Mouse (Mus musculus) lung, adult 2 months (tissue): ENCODE results near the gene Zrsr1. TPM values are rescaled to one million over a fixed set of nuclear protein-coding genes. Genes with fewer than 3 reads are reported as not detected.

ENCODE experiments used
- DNase-seq: peaks from one replicate; pipeline ENCODE4 v3.0.0; 2022
- H3K4me1 ChIP-seq: fragments of 200-500 bp; 2 replicates; pipeline ENCODE4 v1.6.1; 2011; ENCODE audit warnings: low read length; ENCODE audit not compliant: control insufficient read depth, insufficient read depth
- H3K4me3 ChIP-seq: fragments of 200-500 bp; replicated peaks from 2 replicates; pipeline ENCODE3; 2011; ENCODE audit warnings: low read depth, mild to moderate bottlenecking, control low read depth, low read length; ENCODE audit errors: extremely low read depth
- CTCF ChIP-seq: fragments of 200-500 bp; IDR thresholded peaks from 2 replicates; pipeline ENCODE4 v1.5.1; 2011; ENCODE audit warnings: mild to moderate bottlenecking, low read length, control low read depth; ENCODE audit not compliant: insufficient read depth
- POLR2A ChIP-seq: fragments of 200-500 bp; IDR thresholded peaks from 2 replicates; pipeline ENCODE4 v1.6.1; 2011; ENCODE audit warnings: low read depth, mild to moderate bottlenecking, control low read depth, low read length, borderline replicate concordance; ENCODE audit errors: extremely low read depth
- WGBS: fragments of 180-500 bp; shearing (Covaris S2); methylation state at CpG from one replicate; pipeline ENCODE4 v1.1.7; 2018; 5-methylcytosine and 5-hydroxymethylcytosine counted together
- polyA plus RNA-seq: library from polyadenylated mRNA; depleted of rRNA; stranded (reverse); fragments of >200 nt; gene quantifications from 2 replicates; pipeline ENCODE4 v1.2.3, GENCODE M21; 2012

The Zrsr1 gene
- polyA plus RNA-seq, 1 experiment = 11.5 TPM

GRCm38 (mm10) chr11:22938983-22939382, 32.8 kb upstream of the Zrsr1 start:
- TF ChIP-seq POLR2A (no peak), CTCF (no peak)
- no peaks in the 10 kb centered on the region for H3K4me1 ChIP-seq
- 82% methylated on average over 2 of the region's 2 CpGs for WGBS
- no peak overlapping the region for H3K4me3 ChIP-seq
- no peak for DNase-seq

GRCm38 (mm10) chr11:22949101-22949500, 22.7 kb upstream of the Zrsr1 start:
- no peak for TF ChIP-seq CTCF
- no peak for DNase-seq
- 86% methylated on average over 1 of the region's 1 CpGs for WGBS
- Histone ChIP-seq H3K4me3 (no peak overlapping the region), H3K4me1 (no peaks in the 10 kb centered on the region)

GRCm38 (mm10) chr11:22950131-22950530, 21.7 kb upstream of the Zrsr1 start:
- TF ChIP-seq POLR2A (no peak), CTCF (no peak)
- WGBS = 92% methylated on average over 6 of the region's 6 CpGs
- DNase-seq = no peak

GRCm38 (mm10) chr11:22952668-22953067, 19.1 kb upstream of the Zrsr1 start:
- TF ChIP-seq CTCF (no peak), POLR2A (no peak)
- no peak overlapping the region for H3K4me3 ChIP-seq
- no peaks in the 10 kb centered on the region for H3K4me1 ChIP-seq
- 81% methylated on average over 7 of the region's 7 CpGs for WGBS
- no peak for DNase-seq

More at GRCm38 (mm10) chr11:22950131-22950530, 21.7 kb upstream of the Zrsr1 start:
- no peak overlapping the region for H3K4me3 ChIP-seq
- H3K4me1 ChIP-seq = no peaks in the 10 kb centered on the region

GRCm38 (mm10) chr11:22956346-22956745, 15.5 kb upstream of the Zrsr1 start:
- WGBS = 94% methylated on average over 6 of the region's 6 CpGs
- H3K4me3 ChIP-seq = no peak overlapping the region
- no peak for DNase-seq

GRCm38 (mm10) chr11:22956830-22957229, 15.0 kb upstream of the Zrsr1 start:
- Histone ChIP-seq H3K4me3 (no peak overlapping the region), H3K4me1 (peaks cover 3% of the 10 kb centered on the region)
- 65% methylated on average over 4 of the region's 4 CpGs for WGBS
- DNase-seq = peak; percentile 48
- TF ChIP-seq POLR2A = no peak
- peak; percentile 78 for TF ChIP-seq CTCF

More at GRCm38 (mm10) chr11:22956346-22956745, 15.5 kb upstream of the Zrsr1 start:
- no peak for TF ChIP-seq POLR2A
- TF ChIP-seq CTCF = no peak
- peaks cover 3% of the 10 kb centered on the region for H3K4me1 ChIP-seq

- Histone ChIP-seq H3K4me1 (peaks cover 3% of the 10 kb centered on the region), H3K4me3 (no peak overlapping the region)
- 92% methylated on average over 4 of the region's 4 CpGs for WGBS
- TF ChIP-seq CTCF = no peak
- no peak for TF ChIP-seq POLR2A
- DNase-seq = no peak
Observed at GRCm38 (mm10) chr11:22957791-22958374, 13.9 kb upstream of the Zrsr1 start.

GRCm38 (mm10) chr11:22962101-22962500, 9.7 kb upstream of the Zrsr1 start:
- 78% methylated on average over 1 of the region's 1 CpGs for WGBS
- peaks cover 3% of the 10 kb centered on the region for H3K4me1 ChIP-seq
- DNase-seq = no peak
- TF ChIP-seq CTCF = no peak
- TF ChIP-seq POLR2A = no peak
- no peak overlapping the region for H3K4me3 ChIP-seq

- no peak for TF ChIP-seq POLR2A
- TF ChIP-seq CTCF = no peak
- 62% methylated on average over 4 of the region's 4 CpGs for WGBS
- peaks cover 3% of the 10 kb centered on the region for H3K4me1 ChIP-seq
- no peak overlapping the region for H3K4me3 ChIP-seq
- DNase-seq = no peak
Observed at GRCm38 (mm10) chr11:22964401-22964800, 7.4 kb upstream of the Zrsr1 start.

GRCm38 (mm10) chr11:22965503-22965902, 6.3 kb upstream of the Zrsr1 start:
- H3K4me3 ChIP-seq = no peak overlapping the region
- 73% methylated on average over 4 of the region's 4 CpGs for WGBS
- TF ChIP-seq POLR2A (no peak), CTCF (no peak)
- no peak for DNase-seq
- H3K4me1 ChIP-seq = no peaks in the 10 kb centered on the region

GRCm38 (mm10) chr11:22969486-22969885, 2.3 kb upstream of the Zrsr1 start:
- DNase-seq = no peak
- H3K4me1 ChIP-seq = no peaks in the 10 kb centered on the region
- 35% methylated on average over 6 of the region's 6 CpGs for WGBS
- no peak for TF ChIP-seq POLR2A
- TF ChIP-seq CTCF = no peak
- no peak overlapping the region for H3K4me3 ChIP-seq

- peaks cover 2% of the 10 kb centered on the region; the same call in 1 of the 2 replicates for H3K4me1 ChIP-seq
- 100% methylated on average over 1 of the region's 1 CpGs for WGBS
- TF ChIP-seq CTCF = no peak
- no peak for TF ChIP-seq POLR2A
- no peak overlapping the region for H3K4me3 ChIP-seq
- no peak for DNase-seq
Observed at GRCm38 (mm10) chr11:22970546-22970945, 1.3 kb upstream of the Zrsr1 start.
